Mouse (Mus musculus) midbrain, embryonic 11.5 days (tissue): ENCODE results near the gene Pank4. TPM values are rescaled to one million over a fixed set of nuclear protein-coding genes. Genes with fewer than 3 reads are reported as not detected.

Experiments used
- ATAC-seq: fragments of 200-750 bp; cut with Nextera tagmentation; 2 replicates; pipeline ENCODE4 v1.8.0; 2017; ENCODE audit warnings: moderate TSS enrichment, moderate library complexity; ENCODE audit not compliant: low FRiP score
- DNase-seq: peaks from one replicate; pipeline ENCODE4 v3.0.0; 2015; ENCODE audit warnings: low spot score; ENCODE audit errors: missing footprints
- H3K27ac ChIP-seq: fragments of 300-500 bp; sonication (generic); 2 replicates; pipeline ENCODE4 v1.5.1; 2014; ENCODE audit warnings: low read depth, low read length
- H3K27me3 ChIP-seq: fragments of 300-500 bp; sonication (generic); 2 replicates; pipeline ENCODE4 v1.6.1; 2014; ENCODE audit warnings: mild to moderate bottlenecking, low read length, moderate library complexity, mixed read lengths; ENCODE audit not compliant: control insufficient read depth, insufficient read depth
- H3K36me3 ChIP-seq: fragments of 300-500 bp; sonication (generic); 2 replicates; pipeline ENCODE4 v1.6.1; 2014; ENCODE audit warnings: mild to moderate bottlenecking, low read length, moderate library complexity, mixed read lengths; ENCODE audit not compliant: control insufficient read depth, insufficient read depth
- H3K4me1 ChIP-seq: fragments of 300-500 bp; sonication (generic); 2 replicates; pipeline ENCODE4 v1.6.1; 2014; ENCODE audit warnings: low read length; ENCODE audit not compliant: control insufficient read depth, insufficient read depth
- H3K4me2 ChIP-seq: fragments of 300-500 bp; sonication (generic); 2 replicates; pipeline ENCODE4 v1.6.1; 2014; ENCODE audit warnings: mild to moderate bottlenecking, moderate library complexity
- H3K4me3 ChIP-seq: fragments of 300-500 bp; sonication (generic); 2 replicates; pipeline ENCODE4 v1.5.1; 2014; ENCODE audit warnings: low read depth, low read length
- H3K9ac ChIP-seq: fragments of 300-500 bp; sonication (generic); 2 replicates; pipeline ENCODE4 v1.6.1; 2014; ENCODE audit warnings: low read length
- H3K9me3 ChIP-seq: fragments of 300-500 bp; sonication (generic); 2 replicates; pipeline ENCODE4 v1.6.1; 2016; ENCODE audit warnings: low read length; ENCODE audit not compliant: control insufficient read depth
- WGBS: fragments of 180-500 bp; shearing (Covaris S2); extraction: QIAGEN DNeasy Blood & Tissue Kit; methylation state at CpG from one replicate; pipeline ENCODE4 v1.1.7; 2014; 5-methylcytosine and 5-hydroxymethylcytosine counted together
- polyA plus RNA-seq: library from polyadenylated mRNA; unstranded; fragments of >200 nt; fragmentation: Nextera tagmentation; extraction: Ambion mirVana; gene quantifications from 2 replicates; pipeline ENCODE4 v1.2.1, GENCODE M21; 2014

Pank4 gene
- polyA plus RNA-seq, 1 experiment from 2014 or later, result 40.4 TPM

GRCm38 (mm10) chr4:155019336-155019847, 55.5 kb downstream of the Pank4 start:
- 0 out of 2 replicates have a peak, but pooled peaks have one; percentile 39 for ATAC-seq
- Histone ChIP-seq H3K4me2 (peak overlapping the region; percentile 14; the same call in 1 of the 2 replicates), H3K9me3 (no peaks in the 10 kb centered on the region), H3K36me3 (no peaks in the 10 kb centered on the region), H3K27me3 (peaks cover 4% of the 10 kb centered on the region; the same call in 1 of the 2 replicates), H3K27ac (no peak overlapping the region), H3K9ac (no peak overlapping the region), H3K4me1 (peaks cover 8% of the 10 kb centered on the region), H3K4me3 (no peak overlapping the region)
- WGBS, result 1% methylated on average over 10 of the region's 10 CpGs
- no peak for DNase-seq

DNA sequence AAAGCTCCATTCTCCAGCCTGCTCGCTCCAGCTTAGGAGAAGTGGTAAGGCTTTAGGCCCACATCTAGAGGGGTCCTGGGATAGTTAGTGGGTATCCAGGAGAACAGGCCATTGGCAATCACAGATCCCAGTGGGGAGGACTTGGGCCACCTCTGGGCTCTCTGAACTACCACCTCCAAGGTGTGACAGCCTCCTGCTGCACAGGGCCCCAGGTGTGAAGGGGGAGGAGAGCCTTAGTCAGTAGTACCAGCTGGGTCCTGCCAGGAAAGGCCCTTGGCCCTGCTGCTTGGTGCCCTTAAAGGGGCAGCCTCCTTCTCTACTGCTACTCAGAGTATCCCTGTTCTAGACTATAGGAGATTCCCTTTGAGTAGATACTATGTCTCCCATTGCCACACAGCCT, 56.2 kb downstream of the Pank4 start:
- ATAC-seq, result no peak
- no peak overlapping the region for H3K4me3 ChIP-seq
- no peak overlapping the region for H3K9ac ChIP-seq
- no peak overlapping the region for H3K27ac ChIP-seq
- H3K4me2 ChIP-seq, result no peak overlapping the region
- DNase-seq, result no peak
- peaks cover 12% of the 10 kb centered on the region for H3K4me1 ChIP-seq
- H3K27me3 ChIP-seq, result peaks cover 4% of the 10 kb centered on the region; the same call in 1 of the 2 replicates
- WGBS, result 70% methylated on average over 1 of the region's 1 CpGs
- H3K9me3 ChIP-seq, result no peaks in the 10 kb centered on the region
- no peaks in the 10 kb centered on the region for H3K36me3 ChIP-seq

DNA sequence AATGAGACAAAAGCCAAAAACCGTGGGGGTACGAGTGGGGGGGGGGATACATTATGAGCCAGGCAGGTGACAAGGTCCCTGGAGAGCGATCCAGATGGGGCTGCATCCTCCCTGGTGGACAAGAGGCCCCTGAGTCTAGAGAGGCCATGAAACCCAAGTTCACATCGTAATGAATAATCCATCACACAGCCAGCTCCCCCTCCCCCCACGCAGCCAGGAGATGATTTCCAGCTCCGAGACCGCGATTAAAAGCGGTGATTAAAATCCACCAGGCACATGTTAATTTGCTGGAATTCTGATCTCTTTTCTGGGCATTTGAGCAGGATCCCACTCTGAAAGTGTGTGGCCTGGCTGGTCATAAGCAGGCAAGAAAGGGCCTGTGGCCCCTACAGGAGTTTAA, 56.9 kb downstream of the Pank4 start:
- ATAC-seq, result no peak
- WGBS, result 68% methylated on average over 9 of the region's 9 CpGs
- H3K4me3 ChIP-seq, result no peak overlapping the region
- H3K36me3 ChIP-seq, result no peaks in the 10 kb centered on the region
- H3K9me3 ChIP-seq, result no peaks in the 10 kb centered on the region
- no peak overlapping the region for H3K4me2 ChIP-seq
- no peak overlapping the region for H3K9ac ChIP-seq
- no peak for DNase-seq
- H3K4me1 ChIP-seq, result peaks cover 12% of the 10 kb centered on the region
- peaks cover 4% of the 10 kb centered on the region; the same call in 1 of the 2 replicates for H3K27me3 ChIP-seq
- H3K27ac ChIP-seq, result no peak overlapping the region

GRCm38 (mm10) chr4:155022228-155022855, 58.4 kb downstream of the Pank4 start:
- peaks cover 12% of the 10 kb centered on the region for H3K4me1 ChIP-seq

GRCm38 (mm10) chr4:155024170-155025010, 60.5 kb downstream of the Pank4 start:
- no peak for DNase-seq
- H3K27ac ChIP-seq, result no peak overlapping the region
- no peaks in the 10 kb centered on the region for H3K36me3 ChIP-seq
- H3K27me3 ChIP-seq, result no peaks in the 10 kb centered on the region
- 86% methylated on average over 11 of the region's 11 CpGs for WGBS
- 0 out of 2 replicates have a peak, but pooled peaks have one; percentile 22 for ATAC-seq
- no peak overlapping the region for H3K9ac ChIP-seq
- no peaks in the 10 kb centered on the region for H3K9me3 ChIP-seq
- H3K4me2 ChIP-seq, result no peak overlapping the region
- no peak overlapping the region for H3K4me3 ChIP-seq
- peaks cover 7% of the 10 kb centered on the region for H3K4me1 ChIP-seq

More at GRCm38 (mm10) chr4:155022228-155022855, 58.4 kb downstream of the Pank4 start:
- 79% methylated on average over 7 of the region's 7 CpGs for WGBS
- Histone ChIP-seq H3K4me3 (no peak overlapping the region), H3K4me2 (no peak overlapping the region), H3K9me3 (no peaks in the 10 kb centered on the region), H3K27me3 (0 out of 2 replicates have a peak, but pooled peaks cover 4% of the 10 kb centered on the region), H3K27ac (no peak overlapping the region), H3K9ac (no peak overlapping the region), H3K36me3 (no peaks in the 10 kb centered on the region)
- DNase-seq, result no peak
- no peak for ATAC-seq

Other genes starting within 250 kb of the Pank4 start
- 0.25 and 0.31 TPM in 2 replicates for gene Ttc34, start 126.7 kb upstream of the Pank4 start, polyA plus RNA-seq
- 0.29 and 0.56 TPM in 2 replicates for gene Mmel1, start 94.5 kb upstream of the Pank4 start, polyA plus RNA-seq
- gene Fam213b, start 65.0 kb upstream of the Pank4 start, polyA plus RNA-seq, result 39.6 and 41.8 TPM in 2 replicates
- 0.93 and 1.2 TPM in 2 replicates for gene Tnfrsf14, start 35.6 kb upstream of the Pank4 start, polyA plus RNA-seq
- gene Hes5, start 3.2 kb upstream of the Pank4 start, polyA plus RNA-seq, result 456 and 535 TPM in 2 replicates
- gene Plch2, start 92.7 kb downstream of the Pank4 start, polyA plus RNA-seq, result 0.81 and 0.85 TPM in 2 replicates
- 8.2 and 9.7 TPM in 2 replicates for gene Pex10, start 102.9 kb downstream of the Pank4 start, polyA plus RNA-seq
- 152 and 162 TPM in 2 replicates for gene Rer1, start 122.3 kb downstream of the Pank4 start, polyA plus RNA-seq
- 4.1 and 5.1 TPM in 2 replicates for gene Morn1, start 122.5 kb downstream of the Pank4 start, polyA plus RNA-seq